Mouse (Mus musculus): ENCODE measurements at regions not wholly inside any gene's neighbourhood (a gene's known extent, or its start where the extent isn't known, plus 50 kb on each side); places are given as distances from the start of the nearest gene placed in this dataset.

DNA sequence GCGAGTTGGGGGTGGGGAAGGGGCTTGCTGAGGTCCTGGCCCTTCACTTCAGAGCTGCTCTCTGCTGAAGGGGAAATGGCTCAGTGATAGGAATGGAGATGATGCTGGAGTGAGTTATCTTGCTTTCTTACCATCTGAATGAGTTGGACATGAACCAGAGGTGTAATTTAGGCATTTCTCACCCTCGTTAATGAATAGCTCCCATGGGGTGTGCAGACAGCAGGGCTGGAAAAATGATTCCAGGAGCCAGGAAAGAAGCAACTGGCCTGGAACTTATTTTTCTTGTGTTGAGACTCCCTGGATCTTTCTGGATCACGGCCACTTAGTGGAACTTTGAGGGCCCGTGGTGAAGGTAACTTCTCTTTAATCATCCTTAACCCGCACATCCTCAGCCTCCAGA lies 246.6 kb upstream of the Gm4791 start:
- TF ChIP-seq POLR2A (IDR thresholded peaks at IDR 0.05; ENCODE audit: borderline replicate concordance, insufficient read depth, low read length) (no peak), CTCF (IDR thresholded peaks at IDR 0.05; ENCODE audit: borderline replicate concordance, insufficient read depth, low read depth, low read length) (no peak)

All from cerebellum, adult 2 months (tissue).